Mouse (Mus musculus) liver, adult 2 months (tissue): ENCODE measurements around the gene Nlgn1.

Source experiments
- CTCF ChIP-seq: fragments of 200-500 bp; IDR thresholded peaks from 2 replicates; pipeline ENCODE4 v1.5.1; 2011; ENCODE audit warnings: low read depth, low read length, control low read depth
- POLR2A ChIP-seq: fragments of 200-500 bp; IDR thresholded peaks from 2 replicates; pipeline ENCODE4 v1.6.1; 2011; ENCODE audit warnings: low read length, control low read depth; ENCODE audit not compliant: insufficient read depth; ENCODE audit errors: extremely low read depth

GRCm38 (mm10) chr3:26026025-26026424, 306.2 kb downstream of the Nlgn1 start:
- no peak for TF ChIP-seq CTCF
- no peak for TF ChIP-seq POLR2A
